Mouse (Mus musculus) limb, embryonic 12.5 days (tissue): Measurements from ENCODE around the gene Grrp1. TPM values are rescaled to one million over a fixed set of nuclear protein-coding genes. Genes with fewer than 3 reads are reported as not detected.

Source experiments
- ATAC-seq: fragments of 200-750 bp; cut with Nextera tagmentation; 2 replicates; pipeline ENCODE4 v1.8.0; 2017; ENCODE audit warnings: low read depth, moderate TSS enrichment; ENCODE audit not compliant: insufficient number of reproducible peaks, insufficient read depth, low FRiP score, low TSS enrichment
- H3K27ac ChIP-seq: fragments of 300-500 bp; sonication (generic); 2 replicates; pipeline ENCODE4 v1.5.1; 2016; ENCODE audit warnings: mild to moderate bottlenecking, moderate library complexity
- H3K27me3 ChIP-seq: fragments of 300-500 bp; sonication (generic); 2 replicates; pipeline ENCODE4 v1.6.1; 2016; ENCODE audit warnings: mild to moderate bottlenecking, moderate library complexity
- H3K36me3 ChIP-seq: fragments of 300-500 bp; sonication (generic); 2 replicates; pipeline ENCODE4 v1.6.1; 2016; ENCODE audit warnings: mild to moderate bottlenecking, moderate library complexity
- H3K4me1 ChIP-seq: fragments of 300-500 bp; sonication (generic); replicated peaks from 2 replicates; pipeline ENCODE4 v1.6.1; 2016
- H3K4me2 ChIP-seq: fragments of 300-500 bp; sonication (generic); 2 replicates; pipeline ENCODE4 v1.6.1; 2016; ENCODE audit warnings: mild to moderate bottlenecking, moderate library complexity
- H3K4me3 ChIP-seq: fragments of 300-500 bp; sonication (generic); replicated peaks from 2 replicates; pipeline ENCODE4 v1.5.1; 2016; ENCODE audit warnings: mild to moderate bottlenecking
- H3K9ac ChIP-seq: fragments of 300-500 bp; sonication (generic); replicated peaks from 2 replicates; pipeline ENCODE4 v1.6.1; 2016; ENCODE audit warnings: mild to moderate bottlenecking, moderate library complexity
- H3K9me3 ChIP-seq: fragments of 300-500 bp; sonication (generic); 2 replicates; pipeline ENCODE4 v1.6.1; 2016; ENCODE audit warnings: mild to moderate bottlenecking, moderate library complexity
- WGBS: fragments of 180-500 bp; shearing (Covaris S2); methylation state at CpG from one replicate; pipeline ENCODE4 v1.1.7; 2016; 5-methylcytosine and 5-hydroxymethylcytosine counted together
- polyA plus RNA-seq: library from polyadenylated mRNA; unstranded; fragments of >200 nt; fragmentation: Nextera tagmentation; extraction: Ambion mirVana; gene quantifications from 2 replicates; pipeline ENCODE4 v1.2.1, GENCODE M21; 2016

Grrp1 gene
- polyA plus RNA-seq, 1 experiment from 2014 or later: 4.2 TPM

DNA sequence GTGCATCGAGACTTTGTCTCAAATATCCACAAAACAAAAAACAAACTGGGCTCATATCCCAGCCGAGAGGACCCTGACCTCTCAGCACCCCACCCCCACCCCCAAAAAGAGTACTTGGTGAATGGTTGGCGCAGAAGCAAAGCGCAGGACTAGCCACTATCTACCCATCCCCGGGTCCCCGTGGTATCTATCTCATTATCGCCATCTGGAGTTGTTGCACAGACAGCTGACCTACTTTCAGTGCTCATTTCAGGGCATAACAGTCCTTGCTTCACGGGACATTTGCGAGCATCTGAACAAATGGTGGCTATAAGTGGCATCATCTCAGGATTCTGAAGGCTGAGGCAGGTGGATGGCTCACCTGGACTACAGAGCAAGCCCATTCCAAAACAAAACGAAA, 15.2 kb downstream of the Grrp1 start:
- no peaks in the 10 kb centered on the region for H3K36me3 ChIP-seq
- no peak for ATAC-seq
- WGBS: 13% methylated on average over 10 of the region's 10 CpGs
- H3K27me3 ChIP-seq: peaks cover 38% of the 10 kb centered on the region
- H3K9ac ChIP-seq: no peak overlapping the region
- no peaks in the 10 kb centered on the region for H3K9me3 ChIP-seq
- peak overlapping the region; percentile 54 for H3K4me2 ChIP-seq
- no peak overlapping the region for H3K27ac ChIP-seq
- H3K4me3 ChIP-seq: peak overlapping the region; percentile 26
- peaks cover 9% of the 10 kb centered on the region for H3K4me1 ChIP-seq

DNA sequence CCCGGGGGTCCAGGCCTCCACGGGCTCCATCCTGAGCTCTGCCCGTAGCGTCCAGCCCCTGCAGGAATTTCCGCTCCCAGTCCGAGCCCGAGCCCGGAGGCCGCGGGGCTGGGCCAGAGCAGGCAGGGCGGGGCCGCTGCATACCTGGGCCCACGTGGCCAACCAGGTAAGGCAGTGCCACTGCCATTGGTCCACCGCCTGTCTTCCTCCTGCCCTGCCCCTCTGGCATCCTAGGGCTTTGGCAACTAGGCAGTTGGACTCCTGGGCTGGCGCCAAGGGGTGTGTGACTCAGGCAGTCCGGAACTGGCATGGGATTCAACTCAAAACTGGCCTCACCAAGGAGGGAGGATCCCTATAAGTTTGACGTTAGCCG, 15.6 kb downstream of the Grrp1 start, which contains the start of gene Cnksr1:
TSS of gene Cnksr1 (minus strand) at position 121 of the 373 bp plus-strand sequence.
- no peaks in the 10 kb centered on the region for H3K36me3 ChIP-seq
- H3K9me3 ChIP-seq: no peaks in the 10 kb centered on the region
- 4% methylated on average over 18 of the region's 18 CpGs for WGBS
- H3K27ac ChIP-seq: no peak within 1 kb of the TSS
- H3K27me3 ChIP-seq: peaks cover 41% of the 10 kb centered on the region
- H3K4me2 ChIP-seq: peak within 1 kb of the TSS; percentile 54
- ATAC-seq: no peak
- peak within 1 kb of the TSS; percentile 55 for H3K9ac ChIP-seq
- peaks cover 9% of the 10 kb centered on the region for H3K4me1 ChIP-seq
- H3K4me3 ChIP-seq: peak within 1 kb of the TSS; percentile 26

DNA sequence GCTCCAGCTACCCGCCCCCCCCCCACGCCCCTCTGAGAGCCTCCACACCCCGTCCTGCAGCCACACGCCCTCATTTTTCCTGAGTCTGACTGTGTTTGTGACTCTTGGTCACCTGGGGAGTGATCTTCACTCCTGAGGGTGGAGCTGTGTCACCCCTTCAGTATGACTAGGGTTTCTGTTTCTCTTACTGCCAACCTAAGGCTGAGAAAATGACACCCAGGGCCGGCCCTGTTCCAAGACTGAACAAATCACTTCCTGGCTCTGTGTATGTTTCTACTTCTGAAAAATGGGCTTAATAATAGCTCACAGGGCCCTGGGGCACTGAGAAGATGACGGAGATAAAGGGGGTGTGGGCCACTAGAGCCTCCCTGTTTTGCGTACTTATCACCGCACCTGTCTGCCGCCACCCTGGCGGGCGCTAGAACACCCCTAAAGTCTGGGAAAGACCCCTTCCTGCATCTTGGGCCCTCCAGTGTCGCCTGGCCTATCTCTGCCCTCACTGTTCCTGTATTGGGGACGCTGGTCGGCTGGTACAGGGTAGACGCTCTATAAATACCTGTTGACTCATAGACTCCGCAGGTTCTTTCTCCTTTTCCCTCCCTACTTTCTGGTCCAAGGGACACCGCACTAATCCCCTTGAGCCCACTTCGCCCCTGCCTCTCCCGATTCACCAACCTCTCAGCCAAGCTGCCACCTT, 16.2 kb downstream of the Grrp1 start:
- Histone ChIP-seq H3K9ac (peak overlapping the region; percentile 55), H3K4me1 (peaks cover 9% of the 10 kb centered on the region), H3K36me3 (no peaks in the 10 kb centered on the region), H3K27ac (no peak overlapping the region), H3K27me3 (peaks cover 44% of the 10 kb centered on the region), H3K4me3 (peak overlapping the region; percentile 26), H3K9me3 (no peaks in the 10 kb centered on the region), H3K4me2 (peak overlapping the region; percentile 54)
- ATAC-seq: no peak
- 19% methylated on average over 19 of the region's 19 CpGs for WGBS

DNA sequence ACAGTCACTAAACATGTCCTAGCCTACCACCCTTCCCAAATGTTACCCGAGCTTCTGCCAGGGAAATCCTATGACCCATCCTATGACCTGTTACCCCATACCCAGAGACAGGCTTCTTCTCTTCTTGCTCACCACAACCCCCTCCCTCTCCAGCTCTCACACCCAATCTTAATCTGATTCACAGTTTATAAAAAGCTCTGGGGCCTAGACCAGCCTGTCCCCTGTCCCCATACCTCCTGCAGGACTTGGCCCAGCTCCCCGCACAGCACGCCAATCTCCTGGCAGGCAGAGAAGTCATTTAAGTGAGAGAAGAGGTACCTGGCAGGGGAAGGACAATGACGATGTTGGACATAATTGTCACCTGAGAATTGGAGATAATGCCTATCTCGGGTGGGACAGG, 19.0 kb downstream of the Grrp1 start:
- Histone ChIP-seq H3K4me1 (peaks cover 9% of the 10 kb centered on the region), H3K27me3 (peaks cover 44% of the 10 kb centered on the region), H3K9ac (no peak overlapping the region), H3K9me3 (no peaks in the 10 kb centered on the region), H3K4me2 (no peak overlapping the region), H3K36me3 (no peaks in the 10 kb centered on the region), H3K4me3 (no peak overlapping the region), H3K27ac (no peak overlapping the region)
- no peak for ATAC-seq
- WGBS: 84% methylated on average over 5 of the region's 5 CpGs

DNA sequence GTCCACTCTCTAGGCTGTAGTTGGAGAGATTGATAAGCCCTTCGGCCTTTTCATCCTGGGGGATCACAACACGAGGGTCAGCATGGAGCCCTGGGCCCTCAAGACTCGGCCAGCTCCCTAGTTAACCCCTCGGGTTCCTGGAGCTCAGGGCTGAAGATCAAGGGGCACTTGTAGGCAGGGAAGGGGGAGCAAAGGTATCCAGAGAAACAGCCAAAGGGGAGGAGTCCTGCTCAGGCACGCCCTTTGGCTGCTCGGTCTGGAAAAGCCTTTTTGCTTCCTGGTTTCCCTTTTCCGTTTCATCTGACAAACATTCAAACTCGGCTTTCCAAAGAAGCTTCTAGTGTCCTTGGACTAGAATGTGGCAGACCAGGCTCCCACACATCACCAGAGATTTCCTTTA, 23.5 kb downstream of the Grrp1 start:
- H3K4me3 ChIP-seq: no peak overlapping the region
- no peak for ATAC-seq
- H3K27me3 ChIP-seq: 0 out of 2 replicates have a peak, but pooled peaks cover 8% of the 10 kb centered on the region
- WGBS: 29% methylated on average over 8 of the region's 8 CpGs
- no peaks in the 10 kb centered on the region for H3K9me3 ChIP-seq
- H3K27ac ChIP-seq: no peak overlapping the region
- no peaks in the 10 kb centered on the region for H3K36me3 ChIP-seq
- no peak overlapping the region for H3K9ac ChIP-seq
- H3K4me2 ChIP-seq: no peak overlapping the region
- H3K4me1 ChIP-seq: no peaks in the 10 kb centered on the region; the same call in 1 of the 2 replicates

DNA sequence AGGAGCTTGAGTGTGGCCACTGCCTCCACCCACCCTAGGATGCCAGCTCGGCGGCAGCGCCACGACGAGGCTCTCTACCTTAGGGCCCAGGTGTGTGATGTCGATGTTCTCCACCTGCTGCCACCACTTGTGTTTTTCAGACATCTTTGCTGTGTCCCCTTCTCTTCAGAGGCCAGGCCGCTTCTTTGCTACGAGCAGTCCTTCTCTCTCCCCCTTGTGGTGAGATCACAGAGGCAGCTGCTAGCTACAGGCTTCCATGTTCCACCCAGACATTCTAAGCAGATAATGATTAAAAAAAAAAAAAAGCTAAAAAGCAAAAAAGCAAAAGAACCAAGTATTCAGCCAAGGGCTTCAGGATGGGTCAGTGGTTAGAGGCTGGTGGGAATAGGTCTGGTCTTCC, 26.7 kb downstream of the Grrp1 start, which contains the start of gene Catsper4:
TSS of gene Catsper4 (minus strand) at position 190 of the 400 bp plus-strand sequence.
- no peaks in the 10 kb centered on the region for H3K4me1 ChIP-seq
- WGBS: 69% methylated on average over 8 of the region's 8 CpGs
- 0 out of 2 replicates have a peak, but pooled peaks cover 3% of the 10 kb centered on the region for H3K27me3 ChIP-seq
- H3K9me3 ChIP-seq: no peaks in the 10 kb centered on the region
- ATAC-seq: no peak
- H3K4me2 ChIP-seq: no peak within 1 kb of the TSS
- no peak within 1 kb of the TSS for H3K4me3 ChIP-seq
- H3K9ac ChIP-seq: no peak within 1 kb of the TSS
- H3K36me3 ChIP-seq: no peaks in the 10 kb centered on the region
- no peak within 1 kb of the TSS for H3K27ac ChIP-seq

DNA sequence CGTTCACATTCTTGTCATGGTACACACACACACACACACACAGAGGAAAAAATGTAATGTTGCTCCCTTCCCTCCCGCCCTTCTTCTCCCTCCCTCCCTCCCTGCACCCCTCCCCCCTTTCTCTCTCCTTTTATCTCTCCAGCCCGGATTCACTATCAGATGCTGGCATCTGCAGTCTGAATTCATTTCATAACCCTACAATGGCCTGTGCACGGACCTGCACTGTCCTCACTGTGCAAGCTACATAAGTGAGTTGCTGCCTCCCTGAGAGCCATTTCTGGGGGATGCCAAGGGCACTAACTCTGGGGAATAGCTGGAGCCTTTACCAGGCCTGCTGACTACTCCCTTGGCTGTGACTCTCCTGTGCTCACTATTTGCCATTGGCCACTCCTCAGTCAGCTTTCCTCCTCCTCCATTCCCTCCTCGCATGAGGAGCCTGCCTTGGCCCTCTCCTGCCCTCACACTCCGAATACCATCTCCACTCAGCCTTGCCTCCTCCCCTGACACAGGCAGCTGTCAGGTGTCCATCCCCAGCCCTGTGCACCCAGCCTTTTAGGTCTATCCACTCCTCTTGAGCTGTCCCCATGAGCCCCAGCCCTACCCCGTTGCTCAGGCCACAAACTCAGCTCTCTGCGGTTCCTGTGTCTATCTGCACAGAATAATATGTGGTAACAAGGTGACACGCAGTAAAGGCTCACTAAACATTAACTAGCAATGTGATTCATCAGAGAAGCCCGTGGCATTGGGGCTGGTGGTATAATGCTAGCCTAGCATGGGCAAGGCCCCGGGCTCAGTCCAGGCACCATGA, 30.9 kb downstream of the Grrp1 start:
- Histone ChIP-seq H3K9me3 (no peaks in the 10 kb centered on the region), H3K4me2 (no peak overlapping the region), H3K9ac (no peak overlapping the region), H3K4me1 (no peaks in the 10 kb centered on the region), H3K27me3 (0 out of 2 replicates have a peak, but pooled peaks cover 3% of the 10 kb centered on the region), H3K4me3 (no peak overlapping the region), H3K27ac (no peak overlapping the region), H3K36me3 (no peaks in the 10 kb centered on the region)
- no peak for ATAC-seq
- 65% methylated on average over 11 of the region's 11 CpGs for WGBS

DNA sequence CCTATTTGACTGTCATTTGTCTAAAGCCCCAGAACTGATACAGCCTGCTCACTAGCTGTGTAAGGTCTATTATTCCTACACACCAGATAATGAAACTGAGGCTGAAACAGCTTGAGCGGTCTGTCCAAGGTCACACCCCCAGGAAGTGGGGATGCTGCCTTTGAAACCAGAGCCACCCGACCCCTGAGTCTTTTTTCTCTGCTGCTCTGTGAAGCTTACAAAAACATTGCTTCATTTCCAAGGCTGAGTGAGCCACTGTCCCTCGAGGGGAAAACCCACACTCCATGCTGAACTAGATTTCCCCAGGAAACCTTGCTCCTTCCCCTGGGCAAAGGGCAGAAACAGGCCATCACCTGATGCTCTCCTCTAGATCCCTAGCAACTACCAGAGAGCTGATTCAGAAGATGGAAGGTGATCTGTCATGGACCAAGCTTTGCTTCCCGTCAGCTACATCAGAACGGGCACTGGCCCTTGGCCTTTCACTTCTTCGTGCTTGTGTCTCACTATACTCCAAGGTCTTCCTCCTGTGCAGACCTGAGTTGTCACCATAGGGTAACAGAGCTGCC, 47.3 kb downstream of the Grrp1 start:
- WGBS: 56% methylated on average over 6 of the region's 6 CpGs
- H3K27ac ChIP-seq: no peak overlapping the region
- no peaks in the 10 kb centered on the region for H3K9me3 ChIP-seq
- ATAC-seq: no peak
- no peaks in the 10 kb centered on the region for H3K36me3 ChIP-seq
- no peak overlapping the region for H3K9ac ChIP-seq
- no peak overlapping the region for H3K4me3 ChIP-seq
- H3K4me2 ChIP-seq: no peak overlapping the region
- H3K27me3 ChIP-seq: peaks cover 8% of the 10 kb centered on the region; the same call in 1 of the 2 replicates
- no peaks in the 10 kb centered on the region for H3K4me1 ChIP-seq

DNA sequence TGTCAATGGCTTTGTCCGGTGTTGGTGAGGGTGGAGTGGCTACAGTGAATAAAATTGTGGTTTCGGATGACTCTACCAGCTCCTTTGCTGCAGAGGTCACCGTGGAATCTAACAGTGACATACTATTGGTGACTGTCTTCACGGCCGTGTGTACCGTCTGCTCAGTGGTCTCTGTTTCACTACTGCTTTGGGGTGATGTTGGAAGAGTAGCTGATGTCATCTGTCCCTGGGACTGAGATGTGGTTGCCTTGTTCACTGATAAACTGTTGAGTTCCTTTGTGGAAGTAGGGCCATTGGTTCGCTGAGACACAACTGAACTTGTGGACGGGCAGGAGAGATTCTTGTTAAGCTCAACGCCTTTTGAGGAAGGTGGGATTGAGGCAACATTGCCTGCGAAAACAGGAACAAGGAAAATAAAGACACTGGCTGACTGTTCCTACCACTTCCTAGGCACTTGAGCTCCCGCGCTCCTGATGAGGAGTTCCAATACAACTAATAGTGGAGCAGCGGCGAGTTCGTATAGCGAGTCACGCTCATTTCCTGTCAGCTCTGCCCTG, 50.5 kb downstream of the Grrp1 start:
- no peaks in the 10 kb centered on the region for H3K9me3 ChIP-seq
- H3K27ac ChIP-seq: no peak overlapping the region
- ATAC-seq: no peak
- no peak overlapping the region for H3K4me3 ChIP-seq
- no peaks in the 10 kb centered on the region for H3K36me3 ChIP-seq
- 81% methylated on average over 17 of the region's 17 CpGs for WGBS
- peaks cover 4% of the 10 kb centered on the region; the same call in 1 of the 2 replicates for H3K27me3 ChIP-seq
- no peak overlapping the region for H3K4me2 ChIP-seq
- no peaks in the 10 kb centered on the region for H3K4me1 ChIP-seq
- H3K9ac ChIP-seq: no peak overlapping the region

DNA sequence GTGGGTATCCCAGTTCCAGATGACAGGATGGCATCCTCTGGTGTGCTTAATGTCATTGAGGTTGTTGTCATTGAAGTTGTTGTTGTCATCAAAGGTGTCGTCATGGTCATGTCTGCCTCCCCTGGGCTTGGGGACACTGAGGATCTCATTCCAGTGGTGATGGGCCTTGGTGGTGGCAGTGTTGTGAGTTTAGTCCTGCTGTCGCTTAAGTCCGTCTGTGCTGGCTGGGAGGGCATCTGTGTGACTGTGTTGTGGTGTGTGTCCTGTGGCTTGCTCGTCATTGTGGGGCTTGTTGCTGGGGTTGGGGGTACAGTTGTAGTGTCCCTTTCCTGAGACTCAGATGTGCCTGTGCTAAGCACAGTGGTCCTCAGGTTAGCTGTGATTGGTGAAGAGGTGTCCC, 51.0 kb downstream of the Grrp1 start, which contains the start of gene Gm7534:
TSS of gene Gm7534 (minus strand) at position 101 of the 400 bp plus-strand sequence.
- no peak for ATAC-seq

More for the DNA sequence above, 51.0 kb downstream of the Grrp1 start, which contains the start of gene Gm7534:
- H3K27ac ChIP-seq: no peak within 1 kb of the TSS
- no peak within 1 kb of the TSS for H3K4me2 ChIP-seq
- peaks cover 4% of the 10 kb centered on the region; the same call in 1 of the 2 replicates for H3K27me3 ChIP-seq
- H3K9ac ChIP-seq: no peak within 1 kb of the TSS
- 89% methylated on average over 4 of the region's 4 CpGs for whole genome bisulfite sequencing
- H3K4me1 ChIP-seq: no peaks in the 10 kb centered on the region
- no peaks in the 10 kb centered on the region for H3K36me3 ChIP-seq
- no peak within 1 kb of the TSS for H3K4me3 ChIP-seq
- H3K9me3 ChIP-seq: no peaks in the 10 kb centered on the region
